Mouse (Mus musculus): Measurements from ENCODE around the gene Tet3. TPM values are rescaled to one million over a fixed set of nuclear protein-coding genes. Genes with fewer than 3 reads are reported as not detected.
A peak's percentile ranks its signal among the peaks of the same experiment; 100 is the strongest.

Gene Tet3
- 45.1 and 51.0 TPM in 2 replicates for polyA plus RNA-seq (2016; fragmentation: Nextera tagmentation; extraction: Ambion mirVana)

- Histone ChIP-seq H3K4me1 (peaks cover 48% of the 10 kb centered on the region), H3K4me3 (no peak within 1 kb of the TSS), H3K27ac (replicated peaks) (no peak within 1 kb of the TSS), H3K9me3 (replicated peaks) (no peaks in the 10 kb centered on the region), H3K27me3 (ENCODE audit: low read depth, poor library complexity, severe bottlenecking) (peaks cover 8% of the 10 kb centered on the region), H3K36me3 (peaks cover 8% of the 10 kb centered on the region)
- no peak for DNase-seq (ENCODE audit: low spot score)
- WGBS = 87% methylated on average over 4 of the region's 4 CpGs
Measured at GRCm38 (mm10) chr6:83459034-83459644, at the start of gene Tet3. Gene Tet3 (minus strand): TSS chr6:83459084.

DNA sequence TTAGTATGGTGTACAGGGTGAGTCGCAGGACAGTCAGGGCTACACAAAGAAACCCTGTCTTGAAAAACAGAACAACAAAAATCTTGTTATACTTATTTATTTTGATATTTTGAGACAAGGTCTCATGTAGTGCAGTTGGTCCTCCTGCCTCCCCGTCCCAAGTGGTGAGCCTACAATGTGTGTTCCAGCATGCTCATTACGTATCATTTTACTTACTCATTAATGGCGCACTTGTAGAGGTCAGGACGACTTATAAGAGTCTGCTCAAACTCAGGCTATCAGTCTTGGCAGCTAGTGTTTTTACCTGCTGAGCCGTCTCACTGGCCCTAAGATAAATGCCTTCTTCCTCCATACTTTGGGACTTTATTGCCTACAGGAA lies 48.3 kb upstream of the Tet3 start:
- Histone ChIP-seq H3K9me3 (replicated peaks) (no peaks in the 10 kb centered on the region), H3K4me3 (peak overlapping the region; percentile 78), H3K4me1 (peaks cover 20% of the 10 kb centered on the region), H3K36me3 (0 out of 2 replicates have a peak, but pooled peaks cover 3% of the 10 kb centered on the region), H3K27ac (replicated peaks) (peak overlapping the region; percentile 89), H3K27me3 (ENCODE audit: low read depth, poor library complexity, severe bottlenecking) (no peaks in the 10 kb centered on the region)
- no peak for DNase-seq (ENCODE audit: low spot score)
- WGBS = 36% methylated on average over 6 of the region's 6 CpGs

GRCm38 (mm10) chr6:83506258-83507167 lies 47.6 kb upstream of the Tet3 start, which contains the start of gene Dguok:
Gene Dguok (minus strand): TSS chr6:83506969.
- H3K9me3 ChIP-seq (replicated peaks) = no peaks in the 10 kb centered on the region
- H3K4me1 ChIP-seq = peaks cover 20% of the 10 kb centered on the region
- H3K36me3 ChIP-seq = 0 out of 2 replicates have a peak, but pooled peaks cover 3% of the 10 kb centered on the region
- H3K27ac ChIP-seq (replicated peaks) = peak within 1 kb of the TSS; percentile 89
- H3K4me3 ChIP-seq = peak within 1 kb of the TSS; percentile 78
- no peaks in the 10 kb centered on the region for H3K27me3 ChIP-seq (ENCODE audit: low read depth, poor library complexity, severe bottlenecking)
- DNase-seq (ENCODE audit: low spot score) = peak; percentile 98
- whole genome bisulfite sequencing = under 1% methylated on average over 54 of the region's 54 CpGs

DNA sequence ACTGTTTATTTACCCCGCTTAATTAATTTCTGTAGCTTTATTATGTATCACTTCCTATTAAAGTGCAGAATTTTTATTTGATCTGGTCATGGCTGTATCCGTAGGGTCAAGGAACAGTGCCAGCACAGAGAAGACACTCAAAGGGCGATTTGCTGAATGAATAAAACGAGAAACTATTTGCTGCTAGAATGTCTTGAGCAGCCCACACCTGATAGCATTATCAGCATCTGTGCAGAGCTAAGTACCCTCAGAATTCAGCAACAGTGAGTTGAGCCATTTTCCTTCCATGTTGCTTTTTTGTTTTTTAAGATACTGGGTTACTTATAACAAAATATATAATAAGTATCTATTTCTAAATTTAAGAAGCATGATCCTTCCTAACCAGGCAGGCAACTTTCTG lies 46.7 kb upstream of the Tet3 start:
- no peak overlapping the region for H3K27ac ChIP-seq (replicated peaks)
- 88% methylated on average over 4 of the region's 4 CpGs for WGBS
- DNase-seq (ENCODE audit: low spot score) = no peak
- H3K36me3 ChIP-seq = peaks cover 4% of the 10 kb centered on the region
- H3K27me3 ChIP-seq (ENCODE audit: low read depth, poor library complexity, severe bottlenecking) = no peaks in the 10 kb centered on the region
- H3K4me1 ChIP-seq = peaks cover 20% of the 10 kb centered on the region
- peak overlapping the region; percentile 78 for H3K4me3 ChIP-seq
- H3K9me3 ChIP-seq (replicated peaks) = no peaks in the 10 kb centered on the region; the same call in 1 of the 2 replicates

DNA sequence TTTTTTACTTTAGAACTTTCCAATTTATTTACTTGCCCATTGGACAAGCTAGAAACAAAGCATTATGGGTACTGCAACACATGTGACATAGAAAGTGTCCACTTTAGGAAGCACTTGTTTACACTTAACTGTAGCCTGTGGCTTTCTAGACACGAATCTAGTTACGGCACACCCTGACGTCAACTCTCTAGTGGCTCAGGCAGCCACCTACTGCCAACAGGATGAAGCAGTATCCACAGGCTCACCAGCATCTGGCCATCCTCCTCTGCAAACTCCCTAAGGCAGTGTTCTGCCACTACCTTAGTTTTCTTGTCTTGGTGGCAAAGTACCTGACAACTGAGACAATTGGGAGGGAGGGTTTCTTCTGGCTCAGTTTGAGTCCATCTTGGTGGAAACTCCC lies 44.5 kb upstream of the Tet3 start:
- DNase-seq (ENCODE audit: low spot score) = no peak
- Histone ChIP-seq H3K9me3 (replicated peaks) (no peaks in the 10 kb centered on the region; the same call in 1 of the 2 replicates), H3K4me1 (peaks cover 20% of the 10 kb centered on the region), H3K4me3 (no peak overlapping the region), H3K36me3 (peaks cover 17% of the 10 kb centered on the region), H3K27ac (replicated peaks) (no peak overlapping the region), H3K27me3 (ENCODE audit: low read depth, poor library complexity, severe bottlenecking) (no peaks in the 10 kb centered on the region)
- WGBS = 91% methylated on average over 3 of the region's 3 CpGs

DNA sequence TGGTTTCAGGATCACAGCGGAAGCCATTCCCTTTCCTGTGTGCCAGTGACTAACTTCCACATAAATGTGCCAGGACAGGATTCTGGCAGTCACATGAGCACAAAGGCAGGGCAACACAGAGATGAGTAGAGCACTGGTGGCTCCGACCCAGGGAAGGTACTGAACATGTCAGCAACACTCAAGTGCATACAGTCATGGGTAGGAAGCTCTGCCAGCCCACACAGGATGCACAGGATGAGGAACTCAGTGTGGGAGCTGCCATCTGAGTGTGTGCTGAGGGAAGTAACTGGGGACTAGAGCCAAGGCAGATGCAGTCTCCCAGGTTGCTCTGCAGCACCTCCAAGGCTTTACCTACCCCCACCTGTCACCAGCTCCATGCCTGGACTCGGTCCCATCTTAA lies 43.8 kb upstream of the Tet3 start:
- DNase-seq (ENCODE audit: low spot score) = no peak
- Histone ChIP-seq H3K27ac (replicated peaks) (no peak overlapping the region), H3K36me3 (peaks cover 22% of the 10 kb centered on the region), H3K4me1 (peaks cover 18% of the 10 kb centered on the region), H3K9me3 (replicated peaks) (no peaks in the 10 kb centered on the region; the same call in 1 of the 2 replicates), H3K4me3 (no peak overlapping the region), H3K27me3 (ENCODE audit: low read depth, poor library complexity, severe bottlenecking) (no peaks in the 10 kb centered on the region)
- WGBS = 79% methylated on average over 3 of the region's 3 CpGs

GRCm38 (mm10) chr6:83501524-83502310 lies 42.8 kb upstream of the Tet3 start:
- H3K9me3 ChIP-seq (replicated peaks) = no peaks in the 10 kb centered on the region; the same call in 1 of the 2 replicates
- H3K4me1 ChIP-seq = peaks cover 11% of the 10 kb centered on the region
- H3K4me3 ChIP-seq = no peak overlapping the region
- no peak for DNase-seq (ENCODE audit: low spot score)
- peaks cover 26% of the 10 kb centered on the region for H3K36me3 ChIP-seq
- H3K27me3 ChIP-seq (ENCODE audit: low read depth, poor library complexity, severe bottlenecking) = no peaks in the 10 kb centered on the region
- H3K27ac ChIP-seq (replicated peaks) = no peak overlapping the region
- WGBS = 66% methylated on average over 9 of the region's 9 CpGs

DNA sequence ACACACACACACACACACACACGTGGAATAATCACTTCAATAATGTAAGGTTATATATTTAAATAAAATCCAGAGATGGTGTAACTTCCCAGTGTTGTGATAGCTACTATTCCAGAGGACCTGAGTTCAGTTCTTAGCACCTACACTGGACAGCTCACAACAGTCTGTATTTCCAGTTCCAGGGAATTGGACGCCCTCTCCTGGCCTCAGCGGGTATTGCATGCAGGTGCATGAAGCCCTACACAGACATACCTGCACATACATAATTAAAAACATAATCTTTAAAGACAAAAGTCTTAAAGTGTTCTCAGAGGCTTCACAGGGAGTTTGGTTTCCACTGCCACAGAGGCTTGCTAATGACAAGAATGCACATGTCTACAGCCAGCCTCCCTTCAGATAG lies 41.6 kb upstream of the Tet3 start:
- Histone ChIP-seq H3K27me3 (ENCODE audit: low read depth, poor library complexity, severe bottlenecking) (no peaks in the 10 kb centered on the region), H3K9me3 (replicated peaks) (no peaks in the 10 kb centered on the region; the same call in 1 of the 2 replicates), H3K4me1 (peaks cover 5% of the 10 kb centered on the region), H3K36me3 (peaks cover 36% of the 10 kb centered on the region), H3K27ac (replicated peaks) (no peak overlapping the region), H3K4me3 (no peak overlapping the region)
- WGBS = 56% methylated on average over 3 of the region's 3 CpGs
- no peak for DNase-seq (ENCODE audit: low spot score)

DNA sequence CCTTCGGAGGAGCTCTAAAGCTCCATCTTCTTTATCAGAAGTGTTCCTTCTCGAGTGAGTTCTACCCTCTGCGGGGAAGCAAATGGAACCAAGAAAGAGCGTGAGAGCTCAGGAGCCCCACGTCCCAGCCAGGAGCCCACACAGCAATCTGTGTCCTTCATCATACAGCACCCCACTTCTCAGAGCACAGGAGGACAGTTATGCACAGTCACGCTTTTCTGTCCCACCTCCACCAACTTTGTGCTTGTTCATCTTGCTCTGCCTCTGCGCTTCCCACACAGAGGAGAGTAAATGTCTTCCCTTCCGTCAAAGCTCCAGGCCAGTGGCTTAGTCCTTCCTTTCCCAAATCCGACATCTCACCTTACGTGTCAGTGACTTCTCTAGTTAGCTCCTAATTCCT lies 40.2 kb upstream of the Tet3 start:
- H3K36me3 ChIP-seq = peaks cover 47% of the 10 kb centered on the region
- no peaks in the 10 kb centered on the region for H3K4me1 ChIP-seq
- no peak for DNase-seq (ENCODE audit: low spot score)
- H3K27me3 ChIP-seq (ENCODE audit: low read depth, poor library complexity, severe bottlenecking) = no peaks in the 10 kb centered on the region
- H3K27ac ChIP-seq (replicated peaks) = no peak overlapping the region
- H3K9me3 ChIP-seq (replicated peaks) = no peaks in the 10 kb centered on the region; the same call in 1 of the 2 replicates
- no peak overlapping the region for H3K4me3 ChIP-seq
- WGBS = 93% methylated on average over 10 of the region's 10 CpGs

DNA sequence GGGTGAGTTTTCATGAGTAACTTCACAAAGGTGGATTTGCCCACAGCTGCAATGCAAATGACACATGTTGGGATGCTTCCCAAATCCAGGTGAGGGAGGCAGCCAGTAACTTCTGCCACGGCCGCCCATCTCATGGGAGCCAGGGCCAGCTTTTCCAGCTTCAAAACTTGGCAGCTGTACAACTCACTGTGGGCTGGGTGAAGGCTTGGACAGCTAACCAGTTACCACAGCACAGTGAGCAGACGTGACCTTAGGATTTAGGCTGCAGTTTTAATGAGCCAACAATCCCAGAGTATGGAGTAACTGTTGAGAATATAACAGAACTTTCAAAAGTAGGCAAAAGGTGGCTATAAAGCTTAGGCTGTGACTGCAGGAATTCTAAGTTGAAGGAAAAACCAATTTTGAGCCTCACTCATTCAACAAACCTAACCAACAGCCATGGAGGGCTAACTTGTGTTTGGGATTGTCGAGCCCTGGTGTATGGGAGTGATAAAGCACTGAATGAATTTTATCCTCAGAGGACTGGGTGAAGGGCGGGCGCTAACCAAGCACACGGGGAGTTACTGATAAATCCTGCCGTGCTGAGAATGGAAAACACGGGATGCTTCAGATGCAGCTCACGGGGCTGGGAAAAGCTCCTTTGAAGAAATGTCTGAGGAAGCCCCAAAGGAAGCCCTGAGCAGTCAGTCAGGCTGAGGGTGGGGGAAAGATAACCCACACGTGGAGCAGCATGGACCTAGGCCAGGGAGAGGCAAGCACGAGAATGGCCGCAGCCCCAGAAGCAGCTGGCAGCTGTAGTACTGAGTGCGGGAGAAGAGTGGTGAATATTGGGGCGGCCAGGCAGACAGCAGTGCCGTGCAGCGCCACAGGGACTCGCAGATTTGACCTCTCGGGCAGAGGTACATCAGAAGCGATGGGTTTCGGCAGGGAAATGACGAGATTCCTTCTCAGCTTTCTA lies 38.1 kb upstream of the Tet3 start:
- WGBS = 90% methylated on average over 22 of the region's 22 CpGs
- no peak overlapping the region for H3K27ac ChIP-seq (replicated peaks)
- no peaks in the 10 kb centered on the region; the same call in 1 of the 2 replicates for H3K9me3 ChIP-seq (replicated peaks)
- no peak for DNase-seq (ENCODE audit: low spot score)
- no peaks in the 10 kb centered on the region for H3K4me1 ChIP-seq
- no peaks in the 10 kb centered on the region for H3K27me3 ChIP-seq (ENCODE audit: low read depth, poor library complexity, severe bottlenecking)
- no peak overlapping the region for H3K4me3 ChIP-seq
- peaks cover 57% of the 10 kb centered on the region for H3K36me3 ChIP-seq

GRCm38 (mm10) chr6:83496009-83496752 lies 37.3 kb upstream of the Tet3 start:
- Histone ChIP-seq H3K36me3 (peaks cover 57% of the 10 kb centered on the region), H3K4me3 (no peak overlapping the region), H3K27me3 (ENCODE audit: low read depth, poor library complexity, severe bottlenecking) (no peaks in the 10 kb centered on the region), H3K4me1 (no peaks in the 10 kb centered on the region), H3K27ac (replicated peaks) (no peak overlapping the region), H3K9me3 (replicated peaks) (no peaks in the 10 kb centered on the region; the same call in 1 of the 2 replicates)
- WGBS = 91% methylated on average over 9 of the region's 9 CpGs
- no peak for DNase-seq (ENCODE audit: low spot score)

Data from midbrain, embryonic 10.5 days (tissue).